Mouse (Mus musculus) hindbrain, embryonic 12.5 days (tissue): ENCODE measurements around the gene Krtap27-1. TPM values are rescaled to one million over a fixed set of nuclear protein-coding genes. Genes with fewer than 3 reads are reported as not detected.

Experiments used
- ATAC-seq: fragments of 200-750 bp; cut with Nextera tagmentation; 2 replicates; pipeline ENCODE4 v1.8.0; 2017; ENCODE audit warnings: moderate TSS enrichment; ENCODE audit not compliant: low FRiP score
- H3K27ac ChIP-seq: fragments of 300-500 bp; sonication (generic); 2 replicates; pipeline ENCODE4 v1.5.1; 2016; ENCODE audit warnings: mild to moderate bottlenecking
- H3K27me3 ChIP-seq: fragments of 300-500 bp; sonication (generic); 2 replicates; pipeline ENCODE4 v1.6.1; 2016; ENCODE audit warnings: mild to moderate bottlenecking
- H3K36me3 ChIP-seq: fragments of 300-500 bp; sonication (generic); 2 replicates; pipeline ENCODE4 v1.6.1; 2016; ENCODE audit warnings: mild to moderate bottlenecking
- H3K4me1 ChIP-seq: fragments of 300-500 bp; sonication (generic); 2 replicates; pipeline ENCODE4 v1.6.1; 2016
- H3K4me2 ChIP-seq: fragments of 300-500 bp; sonication (generic); replicated peaks from 2 replicates; pipeline ENCODE4 v1.6.1; 2016; ENCODE audit warnings: mild to moderate bottlenecking
- H3K4me3 ChIP-seq: fragments of 300-500 bp; sonication (generic); 2 replicates; pipeline ENCODE4 v1.5.1; 2016; ENCODE audit warnings: mild to moderate bottlenecking
- H3K9ac ChIP-seq: fragments of 300-500 bp; sonication (generic); 2 replicates; pipeline ENCODE4 v1.6.1; 2016; ENCODE audit warnings: mild to moderate bottlenecking, moderate library complexity
- H3K9me3 ChIP-seq: fragments of 300-500 bp; sonication (generic); replicated peaks from 2 replicates; pipeline ENCODE4 v1.6.1; 2016; ENCODE audit warnings: mild to moderate bottlenecking
- WGBS: fragments of 180-500 bp; shearing (Covaris S2); methylation state at CpG from one replicate; pipeline ENCODE4 v1.1.7; 2016; 5-methylcytosine and 5-hydroxymethylcytosine counted together
- polyA plus RNA-seq: library from polyadenylated mRNA; unstranded; fragments of >200 nt; fragmentation: Nextera tagmentation; extraction: Ambion mirVana; gene quantifications from 2 replicates; pipeline ENCODE4 v1.2.1, GENCODE M21; 2016

The Krtap27-1 gene
- polyA plus RNA-seq, 1 experiment from 2014 or later: not detected

- Histone ChIP-seq H3K9me3 (no peaks in the 10 kb centered on the region), H3K36me3 (no peaks in the 10 kb centered on the region), H3K27ac (no peak within 1 kb of the TSS), H3K9ac (no peak within 1 kb of the TSS), H3K4me1 (no peaks in the 10 kb centered on the region), H3K4me2 (no peak within 1 kb of the TSS), H3K27me3 (no peaks in the 10 kb centered on the region), H3K4me3 (no peak within 1 kb of the TSS)
- ATAC-seq: no peak
- WGBS: 85% methylated on average over 10 of the region's 10 CpGs
These were observed 24.1 kb downstream of the Krtap27-1 start, which contains the start of gene Krtap26-1 for GRCm38 (mm10) chr16:88647358-88647846. Gene Krtap26-1 (minus strand): TSS chr16:88647796.

- H3K27me3 ChIP-seq: no peaks in the 10 kb centered on the region
- ATAC-seq: no peak
- WGBS: 84% methylated on average over 8 of the region's 8 CpGs
These were observed 24.9 kb downstream of the Krtap27-1 start for GRCm38 (mm10) chr16:88646366-88647111.

GRCm38 (mm10) chr16:88640053-88640452 lies 31.4 kb downstream of the Krtap27-1 start:
- Histone ChIP-seq H3K4me3 (no peak overlapping the region), H3K36me3 (no peaks in the 10 kb centered on the region), H3K9me3 (0 out of 2 replicates have a peak, but pooled peaks cover 4% of the 10 kb centered on the region), H3K9ac (no peak overlapping the region), H3K27me3 (no peaks in the 10 kb centered on the region), H3K27ac (no peak overlapping the region), H3K4me2 (no peak overlapping the region), H3K4me1 (no peaks in the 10 kb centered on the region)
- no peak for ATAC-seq
- 89% methylated on average over 3 of the region's 3 CpGs for WGBS

More at GRCm38 (mm10) chr16:88646366-88647111, 24.9 kb downstream of the Krtap27-1 start:
- Histone ChIP-seq H3K36me3 (no peaks in the 10 kb centered on the region), H3K9me3 (no peaks in the 10 kb centered on the region), H3K4me3 (no peak overlapping the region), H3K9ac (no peak overlapping the region), H3K27ac (no peak overlapping the region), H3K4me2 (no peak overlapping the region), H3K4me1 (no peaks in the 10 kb centered on the region)

- no peak for ATAC-seq
- WGBS: 50% methylated on average over 4 of the region's 4 CpGs
- Histone ChIP-seq H3K9ac (no peak overlapping the region), H3K36me3 (no peaks in the 10 kb centered on the region), H3K27ac (no peak overlapping the region), H3K27me3 (no peaks in the 10 kb centered on the region), H3K9me3 (no peaks in the 10 kb centered on the region), H3K4me3 (no peak overlapping the region), H3K4me1 (no peaks in the 10 kb centered on the region), H3K4me2 (no peak overlapping the region)
These were observed 36.3 kb downstream of the Krtap27-1 start for GRCm38 (mm10) chr16:88635142-88635541.

- WGBS: 80% methylated on average over 4 of the region's 4 CpGs
These were observed 40.0 kb downstream of the Krtap27-1 start for GRCm38 (mm10) chr16:88631474-88631873.

GRCm38 (mm10) chr16:88627566-88627965 lies 43.9 kb downstream of the Krtap27-1 start, which contains the start of gene 2310079G19Rik:
Gene 2310079G19Rik (minus strand): TSS chr16:88627666.
- Histone ChIP-seq H3K27me3 (no peaks in the 10 kb centered on the region), H3K4me1 (no peaks in the 10 kb centered on the region), H3K36me3 (no peaks in the 10 kb centered on the region), H3K4me2 (no peak within 1 kb of the TSS), H3K4me3 (no peak within 1 kb of the TSS), H3K9ac (no peak within 1 kb of the TSS), H3K27ac (no peak within 1 kb of the TSS), H3K9me3 (no peaks in the 10 kb centered on the region)
- no peak for ATAC-seq
- WGBS: 96% methylated on average over 4 of the region's 4 CpGs

More at GRCm38 (mm10) chr16:88631474-88631873, 40.0 kb downstream of the Krtap27-1 start:
- Histone ChIP-seq H3K9ac (no peak overlapping the region), H3K4me3 (no peak overlapping the region), H3K27me3 (no peaks in the 10 kb centered on the region), H3K27ac (no peak overlapping the region), H3K4me2 (no peak overlapping the region), H3K36me3 (no peaks in the 10 kb centered on the region), H3K4me1 (no peaks in the 10 kb centered on the region), H3K9me3 (no peaks in the 10 kb centered on the region)
- no peak for ATAC-seq

Other genes with a start within 250 kb of the Krtap27-1 start
- gene Cldn17, start 164.7 kb downstream of the Krtap27-1 start, polyA plus RNA-seq: not detected in 2 replicates
- gene Cldn8, start 108.5 kb downstream of the Krtap27-1 start, polyA plus RNA-seq: 1.6 and 2.9 TPM in 2 replicates
- not detected in 2 replicates for gene Krtap24-1, start 59.4 kb downstream of the Krtap27-1 start, polyA plus RNA-seq
- not detected in 2 replicates for gene 2310079G19Rik, start 44.0 kb downstream of the Krtap27-1 start, polyA plus RNA-seq
- gene Krtap26-1, start 23.9 kb downstream of the Krtap27-1 start, polyA plus RNA-seq: not detected in 2 replicates
- gene 2310061N02Rik, start 36.3 kb upstream of the Krtap27-1 start, polyA plus RNA-seq: not detected in 2 replicates
- not detected in 2 replicates for gene Krtap13-1, start 57.2 kb upstream of the Krtap27-1 start, polyA plus RNA-seq
- not detected in 2 replicates for gene Krtap13, start 80.0 kb upstream of the Krtap27-1 start, polyA plus RNA-seq
- gene 2310034C09Rik, start 87.2 kb upstream of the Krtap27-1 start, polyA plus RNA-seq: not detected in 2 replicates
- gene 2310057N15Rik, start 102.5 kb upstream of the Krtap27-1 start, polyA plus RNA-seq: not detected in 2 replicates
- not detected in 2 replicates for gene Gm5965, start 106.2 kb upstream of the Krtap27-1 start, polyA plus RNA-seq
- gene Gm20741, start 140.5 kb upstream of the Krtap27-1 start, polyA plus RNA-seq: not detected in 2 replicates
- not detected in 2 replicates for gene Krtap15, start 148.5 kb upstream of the Krtap27-1 start, polyA plus RNA-seq
- not detected in 2 replicates for gene Krtap14, start 154.5 kb upstream of the Krtap27-1 start, polyA plus RNA-seq
- gene Krtap19-1, start 197.7 kb upstream of the Krtap27-1 start, polyA plus RNA-seq: not detected in 2 replicates
- gene Krtap19-2, start 202.6 kb upstream of the Krtap27-1 start, polyA plus RNA-seq: not detected in 2 replicates
- gene Krtap19-3, start 206.4 kb upstream of the Krtap27-1 start, polyA plus RNA-seq: not detected in 2 replicates
- gene Krtap19-4, start 213.4 kb upstream of the Krtap27-1 start, polyA plus RNA-seq: not detected in 2 replicates
- gene Krtap19-5, start 224.8 kb upstream of the Krtap27-1 start, polyA plus RNA-seq: not detected in 2 replicates